Mouse (Mus musculus): ENCODE data around the gene Olfr533. TPM values are rescaled to one million over a fixed set of nuclear protein-coding genes. Genes with fewer than 3 reads are reported as not detected.
"Not testable (repeated sequence)": the region's sequence is repeated elsewhere in the genome, so short reads cannot be mapped to it uniquely, and the experiment has no call there.

Gene Olfr533
- not detected in 2 replicates for polyA plus RNA-seq (2014; fragmentation: Nextera tagmentation; extraction: Ambion mirVana)

- no CpG with 5 or more reads among the region's 1 CpGs for WGBS
- not testable (repeated sequence) for H3K36me3 ChIP-seq (ENCODE audit: control insufficient read depth, insufficient read depth, low read length); H3K4me3 ChIP-seq (ENCODE audit: control insufficient read depth in 1 of 2, insufficient read depth in 1 of 2, low read depth in 1 of 2, low read length in 2 of 2); H3K4me2 ChIP-seq (ENCODE audit: low read length); H3K4me1 ChIP-seq (ENCODE audit: control insufficient read depth in 2 of 2, insufficient read depth in 2 of 2, low read length in 2 of 2); ATAC-seq (ENCODE audit: insufficient number of reproducible peaks, insufficient read depth, low FRiP score, low read depth); H3K27ac ChIP-seq (replicated peaks in 1 of 2; ENCODE audit: control insufficient read depth in 1 of 2, insufficient read depth in 1 of 2, low read depth in 2 of 2, low read length in 2 of 2); H3K9ac ChIP-seq (ENCODE audit: low read length); H3K9me3 ChIP-seq (ENCODE audit: control insufficient read depth, low read length); H3K27me3 ChIP-seq (ENCODE audit: control insufficient read depth, insufficient read depth, low read length)
Measured at GRCm38 (mm10) chr7:140463070-140463469, at the start of gene Olfr533. Gene Olfr533, plus strand, starts transcription at chr7:140463370.

- 89% methylated on average over 1 of the region's 1 CpGs for WGBS
- no peak for ATAC-seq (ENCODE audit: insufficient number of reproducible peaks, insufficient read depth, low FRiP score, low read depth)
- Histone ChIP-seq H3K27me3 (ENCODE audit: control insufficient read depth, insufficient read depth, low read length) (no peaks in the 10 kb centered on the region), H3K9ac (ENCODE audit: low read length) (no peak within 1 kb of the TSS), H3K4me2 (ENCODE audit: low read length) (no peak within 1 kb of the TSS), H3K4me3 (ENCODE audit: control insufficient read depth in 1 of 2, insufficient read depth in 1 of 2, low read depth in 1 of 2, low read length in 2 of 2) (no peak within 1 kb of the TSS), H3K4me1 (ENCODE audit: control insufficient read depth in 2 of 2, insufficient read depth in 2 of 2, low read length in 2 of 2) (no peaks in the 10 kb centered on the region), H3K36me3 (ENCODE audit: control insufficient read depth, insufficient read depth, low read length) (no peaks in the 10 kb centered on the region), H3K27ac (replicated peaks in 1 of 2; ENCODE audit: control insufficient read depth in 1 of 2, insufficient read depth in 1 of 2, low read depth in 2 of 2, low read length in 2 of 2) (no peak within 1 kb of the TSS), H3K9me3 (ENCODE audit: control insufficient read depth, low read length) (no peaks in the 10 kb centered on the region)
Measured at GRCm38 (mm10) chr7:140421539-140421938, 41.6 kb upstream of the Olfr533 start, which contains the start of gene Olfr532. Gene Olfr532, minus strand, starts transcription at chr7:140421639.

DNA sequence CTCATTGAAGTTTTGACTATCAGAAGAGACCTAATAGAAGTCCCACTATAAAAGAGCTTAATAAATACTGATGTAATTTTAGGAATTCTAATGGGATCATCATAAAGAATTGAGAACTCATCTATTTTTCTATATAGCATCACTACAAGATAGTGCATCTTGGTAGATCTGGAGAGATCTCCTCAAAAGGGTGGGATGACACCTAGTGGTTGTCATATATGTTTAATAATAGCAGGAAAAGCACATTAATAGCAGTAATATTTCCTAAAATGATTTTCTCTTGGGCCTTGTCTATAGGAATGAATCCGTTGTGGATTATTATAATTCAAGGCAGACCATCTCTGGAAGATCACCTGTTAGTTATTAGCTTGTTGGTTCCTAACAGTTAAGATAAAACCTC is 20.0 kb upstream of the Olfr533 start:
- WGBS, result 55% methylated on average over 1 of the region's 1 CpGs
- H3K4me1 ChIP-seq (ENCODE audit: control insufficient read depth in 2 of 2, insufficient read depth in 2 of 2, low read length in 2 of 2), result no peaks in the 10 kb centered on the region
- no peak overlapping the region for H3K4me3 ChIP-seq (ENCODE audit: control insufficient read depth in 1 of 2, insufficient read depth in 1 of 2, low read depth in 1 of 2, low read length in 2 of 2)

DNA sequence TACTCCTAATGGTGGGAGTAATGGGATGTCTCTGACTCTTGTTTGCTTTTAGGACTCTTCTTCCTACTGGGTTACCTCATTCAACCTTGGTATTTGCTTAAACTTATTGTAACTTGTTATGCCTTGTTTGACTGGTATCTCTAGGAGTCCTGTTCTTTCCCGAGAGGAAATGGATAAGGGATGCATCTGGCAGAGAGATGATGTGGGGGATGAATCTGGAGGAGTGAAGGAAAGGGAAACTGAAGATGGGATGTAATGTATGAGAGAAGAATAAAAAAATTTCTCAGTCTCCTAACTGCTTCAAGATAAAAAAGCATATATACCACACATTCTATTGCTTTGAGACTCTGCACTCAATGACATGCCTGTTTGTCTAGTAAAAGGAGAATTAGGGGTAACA is 14.7 kb downstream of the Olfr533 start:
- H3K36me3 ChIP-seq (ENCODE audit: control insufficient read depth, insufficient read depth, low read length), result no peaks in the 10 kb centered on the region
- no peak overlapping the region for H3K9ac ChIP-seq (ENCODE audit: low read length)
- H3K27ac ChIP-seq (replicated peaks in 1 of 2; ENCODE audit: control insufficient read depth in 1 of 2, insufficient read depth in 1 of 2, low read depth in 2 of 2, low read length in 2 of 2), result no peak overlapping the region
- 0 out of 2 replicates have a peak, but pooled peaks cover 4% of the 10 kb centered on the region for H3K9me3 ChIP-seq (ENCODE audit: control insufficient read depth, low read length)
- ATAC-seq (ENCODE audit: insufficient number of reproducible peaks, insufficient read depth, low FRiP score, low read depth), result no peak
- no peak overlapping the region for H3K4me3 ChIP-seq (ENCODE audit: control insufficient read depth in 1 of 2, insufficient read depth in 1 of 2, low read depth in 1 of 2, low read length in 2 of 2)
- H3K27me3 ChIP-seq (ENCODE audit: control insufficient read depth, insufficient read depth, low read length), result no peaks in the 10 kb centered on the region
- H3K4me2 ChIP-seq (ENCODE audit: low read length), result no peak overlapping the region
- no peaks in the 10 kb centered on the region for H3K4me1 ChIP-seq (ENCODE audit: control insufficient read depth in 2 of 2, insufficient read depth in 2 of 2, low read length in 2 of 2)
- WGBS, result 43% methylated on average over 1 of the region's 1 CpGs

More for the DNA sequence above, 20.0 kb upstream of the Olfr533 start:
- H3K27me3 ChIP-seq (ENCODE audit: control insufficient read depth, insufficient read depth, low read length), result no peaks in the 10 kb centered on the region
- no peak overlapping the region for H3K27ac ChIP-seq (replicated peaks in 1 of 2; ENCODE audit: control insufficient read depth in 1 of 2, insufficient read depth in 1 of 2, low read depth in 2 of 2, low read length in 2 of 2)
- ATAC-seq (ENCODE audit: insufficient number of reproducible peaks, insufficient read depth, low FRiP score, low read depth), result no peak
- H3K36me3 ChIP-seq (ENCODE audit: control insufficient read depth, insufficient read depth, low read length), result no peaks in the 10 kb centered on the region
- H3K9me3 ChIP-seq (ENCODE audit: control insufficient read depth, low read length), result no peaks in the 10 kb centered on the region
- H3K9ac ChIP-seq (ENCODE audit: low read length), result no peak overlapping the region
- no peak overlapping the region for H3K4me2 ChIP-seq (ENCODE audit: low read length)

- H3K27ac ChIP-seq (replicated peaks in 1 of 2; ENCODE audit: control insufficient read depth in 1 of 2, insufficient read depth in 1 of 2, low read depth in 2 of 2, low read length in 2 of 2), result no peak overlapping the region
- no peak overlapping the region for H3K4me3 ChIP-seq (ENCODE audit: control insufficient read depth in 1 of 2, insufficient read depth in 1 of 2, low read depth in 1 of 2, low read length in 2 of 2)
- 69% methylated on average over 1 of the region's 1 CpGs for WGBS
- H3K9me3 ChIP-seq (ENCODE audit: control insufficient read depth, low read length), result 0 out of 2 replicates have a peak, but pooled peaks cover 4% of the 10 kb centered on the region
- H3K4me1 ChIP-seq (ENCODE audit: control insufficient read depth in 2 of 2, insufficient read depth in 2 of 2, low read length in 2 of 2), result no peaks in the 10 kb centered on the region
- ATAC-seq (ENCODE audit: insufficient number of reproducible peaks, insufficient read depth, low FRiP score, low read depth), result no peak
- no peak overlapping the region for H3K4me2 ChIP-seq (ENCODE audit: low read length)
- no peak overlapping the region for H3K9ac ChIP-seq (ENCODE audit: low read length)
- H3K36me3 ChIP-seq (ENCODE audit: control insufficient read depth, insufficient read depth, low read length), result no peaks in the 10 kb centered on the region
- no peaks in the 10 kb centered on the region for H3K27me3 ChIP-seq (ENCODE audit: control insufficient read depth, insufficient read depth, low read length)
Measured at GRCm38 (mm10) chr7:140478733-140479132, 15.6 kb downstream of the Olfr533 start.

DNA sequence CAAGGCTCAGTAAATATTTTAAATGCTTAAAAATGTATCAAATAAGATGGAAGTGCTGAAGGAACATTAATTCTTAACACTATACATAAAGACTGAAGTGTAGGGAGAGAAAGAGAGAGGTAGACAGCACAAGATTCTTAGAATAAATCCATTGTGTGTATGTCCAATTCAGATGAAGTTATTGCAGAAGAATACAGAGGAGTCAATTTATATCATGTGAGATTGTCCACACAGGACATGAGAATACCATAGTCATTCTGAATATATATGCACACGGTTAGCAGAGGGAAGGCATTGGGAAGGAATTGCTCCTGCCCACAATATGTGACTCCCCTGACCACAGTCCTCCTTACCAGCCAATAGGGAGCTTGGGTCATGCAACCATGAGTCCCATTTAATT is 20.7 kb downstream of the Olfr533 start, which contains the start of gene Olfr535:
Gene Olfr535 (plus strand): TSS at position 301 of the 400 bp plus-strand sequence.
- no peak within 1 kb of the TSS for H3K4me2 ChIP-seq (ENCODE audit: low read length)
- no peak within 1 kb of the TSS for H3K9ac ChIP-seq (ENCODE audit: low read length)
- 76% methylated on average over 1 of the region's 1 CpGs for WGBS
- ATAC-seq (ENCODE audit: insufficient number of reproducible peaks, insufficient read depth, low FRiP score, low read depth), result no peak
- H3K4me3 ChIP-seq (ENCODE audit: control insufficient read depth in 1 of 2, insufficient read depth in 1 of 2, low read depth in 1 of 2, low read length in 2 of 2), result no peak within 1 kb of the TSS
- no peaks in the 10 kb centered on the region for H3K9me3 ChIP-seq (ENCODE audit: control insufficient read depth, low read length)
- H3K36me3 ChIP-seq (ENCODE audit: control insufficient read depth, insufficient read depth, low read length), result no peaks in the 10 kb centered on the region
- no peak within 1 kb of the TSS for H3K27ac ChIP-seq (replicated peaks in 1 of 2; ENCODE audit: control insufficient read depth in 1 of 2, insufficient read depth in 1 of 2, low read depth in 2 of 2, low read length in 2 of 2)
- H3K27me3 ChIP-seq (ENCODE audit: control insufficient read depth, insufficient read depth, low read length), result no peaks in the 10 kb centered on the region
- H3K4me1 ChIP-seq (ENCODE audit: control insufficient read depth in 2 of 2, insufficient read depth in 2 of 2, low read length in 2 of 2), result no peaks in the 10 kb centered on the region

DNA sequence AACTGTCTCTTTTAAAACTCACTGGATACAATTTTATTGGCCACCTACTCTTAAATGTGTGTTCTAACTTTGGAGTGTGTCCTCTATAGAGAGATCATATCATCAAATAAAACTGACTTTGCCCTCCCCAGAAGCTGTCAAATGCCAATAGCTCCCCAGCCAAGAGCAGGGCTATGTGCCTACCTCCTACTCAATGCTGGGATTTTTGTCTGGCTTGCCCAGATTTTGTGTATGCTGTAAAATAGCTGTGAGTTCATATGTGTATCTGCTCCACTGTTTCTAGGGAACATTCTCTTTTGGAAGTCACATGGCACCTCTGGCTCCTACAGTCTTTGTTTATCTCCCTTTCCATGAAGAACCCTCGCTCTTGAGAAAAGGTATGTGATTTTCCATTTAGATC is 25.8 kb downstream of the Olfr533 start:
- H3K4me3 ChIP-seq (ENCODE audit: control insufficient read depth in 1 of 2, insufficient read depth in 1 of 2, low read depth in 1 of 2, low read length in 2 of 2), result no peak overlapping the region
- no peak overlapping the region for H3K27ac ChIP-seq (replicated peaks in 1 of 2; ENCODE audit: control insufficient read depth in 1 of 2, insufficient read depth in 1 of 2, low read depth in 2 of 2, low read length in 2 of 2)
- H3K9me3 ChIP-seq (ENCODE audit: control insufficient read depth, low read length), result 0 out of 2 replicates have a peak, but pooled peaks cover 3% of the 10 kb centered on the region
- WGBS, result 67% methylated on average over 1 of the region's 1 CpGs
- no peaks in the 10 kb centered on the region for H3K27me3 ChIP-seq (ENCODE audit: control insufficient read depth, insufficient read depth, low read length)
- H3K4me2 ChIP-seq (ENCODE audit: low read length), result no peak overlapping the region
- no peak for ATAC-seq (ENCODE audit: insufficient number of reproducible peaks, insufficient read depth, low FRiP score, low read depth)
- H3K36me3 ChIP-seq (ENCODE audit: control insufficient read depth, insufficient read depth, low read length), result no peaks in the 10 kb centered on the region
- no peaks in the 10 kb centered on the region for H3K4me1 ChIP-seq (ENCODE audit: control insufficient read depth in 2 of 2, insufficient read depth in 2 of 2, low read length in 2 of 2)
- no peak overlapping the region for H3K9ac ChIP-seq (ENCODE audit: low read length)

GRCm38 (mm10) chr7:140494231-140494630 is 31.1 kb downstream of the Olfr533 start:
- WGBS, result 43% methylated on average over 2 of the region's 2 CpGs
- no peak for ATAC-seq (ENCODE audit: insufficient number of reproducible peaks, insufficient read depth, low FRiP score, low read depth)
- Histone ChIP-seq H3K27me3 (ENCODE audit: control insufficient read depth, insufficient read depth, low read length) (no peaks in the 10 kb centered on the region), H3K9ac (ENCODE audit: low read length) (no peak overlapping the region), H3K9me3 (ENCODE audit: control insufficient read depth, low read length) (0 out of 2 replicates have a peak, but pooled peaks cover 3% of the 10 kb centered on the region), H3K36me3 (ENCODE audit: control insufficient read depth, insufficient read depth, low read length) (no peaks in the 10 kb centered on the region), H3K4me1 (ENCODE audit: control insufficient read depth in 2 of 2, insufficient read depth in 2 of 2, low read length in 2 of 2) (no peaks in the 10 kb centered on the region), H3K4me2 (ENCODE audit: low read length) (no peak overlapping the region), H3K27ac (replicated peaks in 1 of 2; ENCODE audit: control insufficient read depth in 1 of 2, insufficient read depth in 1 of 2, low read depth in 2 of 2, low read length in 2 of 2) (no peak overlapping the region), H3K4me3 (ENCODE audit: control insufficient read depth in 1 of 2, insufficient read depth in 1 of 2, low read depth in 1 of 2, low read length in 2 of 2) (no peak overlapping the region)
